Mouse (Mus musculus) heart, adult 2 months (tissue): ENCODE measurements around the gene Cops3.

Source experiments
- EP300 ChIP-seq: fragments of 200-500 bp; IDR thresholded peaks from 2 replicates; pipeline ENCODE4 v1.6.1; 2011; ENCODE audit warnings: low read depth, low read length, control low read depth; ENCODE audit not compliant: insufficient read depth
- POLR2A ChIP-seq: fragments of 200-500 bp; IDR thresholded peaks from 2 replicates; pipeline ENCODE4 v1.6.1; 2011; ENCODE audit warnings: mild to moderate bottlenecking, low read depth, low read length, control low read depth; ENCODE audit not compliant: insufficient read depth

DNA sequence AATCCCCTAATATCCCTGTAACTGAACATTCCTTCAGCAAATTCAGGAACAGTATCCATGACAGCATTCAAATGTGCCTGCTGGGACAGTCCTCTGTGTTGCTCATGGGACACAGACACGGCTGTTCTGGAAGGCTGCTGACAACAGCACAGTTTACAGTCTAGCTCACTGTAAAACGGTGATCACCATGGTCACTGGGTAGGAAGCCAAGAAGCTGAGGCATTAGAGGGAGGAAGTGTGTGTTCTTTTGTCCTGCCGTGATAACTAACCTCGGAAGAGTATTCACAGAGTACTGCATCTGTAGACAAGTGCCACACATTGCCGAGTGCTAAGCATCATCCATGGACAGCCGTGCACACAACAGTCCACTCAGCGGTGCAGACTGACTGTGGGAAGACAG lies 68.9 kb downstream of the Cops3 start:
- TF ChIP-seq EP300 (no peak), POLR2A (no peak)
